Mouse (Mus musculus) embryo, embryonic 11 days (tissue): ENCODE measurements around the gene Gm29276.
"Not testable (repeated sequence)": the region's sequence is repeated elsewhere in the genome, so short reads cannot be mapped to it uniquely, and the experiment has no call there.

Experiments
- DNase-seq: peaks from one replicate; pipeline ENCODE4 v3.0.0-alpha.2; 2015

Gene Gm29276

GRCm38 (mm10) chrY:42582150-42582549 lies at the start of gene Gm29276:
Gene Gm29276 (minus strand): TSS chrY:42582250.
- DNase-seq, result not testable (repeated sequence)
